Mouse (Mus musculus) ES-Bruce4 (cell line): ENCODE results near the gene Erp44. TPM values are rescaled to one million over a fixed set of nuclear protein-coding genes. Genes with fewer than 3 reads are reported as not detected.

ENCODE experiments used
- H3K27ac ChIP-seq: 2 replicates; pipeline ENCODE4 v1.5.1; 2012; ENCODE audit warnings: low read length, inconsistent platforms; ENCODE audit not compliant: insufficient read depth
- H3K27me3 ChIP-seq: 2 replicates; pipeline ENCODE4 v1.6.1; 2012; ENCODE audit warnings: mild to moderate bottlenecking, low read length, inconsistent platforms; ENCODE audit not compliant: control insufficient read depth, poor library complexity, insufficient read depth, severe bottlenecking
- H3K36me3 ChIP-seq: 2 replicates; pipeline ENCODE4 v1.6.1; 2012; ENCODE audit warnings: inconsistent platforms, mild to moderate bottlenecking, low read length, moderate library complexity; ENCODE audit not compliant: control insufficient read depth, poor library complexity, insufficient read depth, severe bottlenecking
- H3K4me1 ChIP-seq: one replicate; pipeline ENCODE4 v1.8.1; 2011; ENCODE audit warnings: low read length; ENCODE audit not compliant: control insufficient read depth, insufficient read depth
- H3K4me3 ChIP-seq: 2 replicates; pipeline ENCODE4 v1.5.1; 2011; ENCODE audit warnings: low read depth, mild to moderate bottlenecking, low read length
- H3K9ac ChIP-seq: 2 replicates; pipeline ENCODE4 v1.6.1; 2012; ENCODE audit warnings: low read depth, mild to moderate bottlenecking, inconsistent platforms; ENCODE audit not compliant: poor library complexity, severe bottlenecking
- H3K9me3 ChIP-seq: replicated peaks from 2 replicates; pipeline ENCODE4 v1.6.1; 2012; ENCODE audit warnings: mild to moderate bottlenecking, low read length, inconsistent platforms; ENCODE audit not compliant: control insufficient read depth, poor library complexity, insufficient read depth, severe bottlenecking
- CTCF ChIP-seq: IDR thresholded peaks from one replicate; pipeline ENCODE4 v1.8.1; 2011; ENCODE audit warnings: low read depth, low read length
- EP300 ChIP-seq: IDR thresholded peaks from 2 replicates; pipeline ENCODE4 v1.6.1; 2011; ENCODE audit warnings: low read depth, low read length; ENCODE audit not compliant: insufficient read depth
- POLR2A ChIP-seq: IDR thresholded peaks from one replicate; pipeline ENCODE4 v1.8.1; 2011; ENCODE audit warnings: low read length; ENCODE audit not compliant: insufficient read depth
- polyA plus RNA-seq: library from polyadenylated mRNA; stranded (reverse); fragments of >200 nt; gene quantifications from 2 replicates; pipeline ENCODE4 v1.2.4, GENCODE M21; 2011; ENCODE audit warnings: low read depth; ENCODE audit not compliant: missing spikeins, insufficient read depth, insufficient read length

The Erp44 gene
- 52.5 and 67.6 TPM in 2 replicates for polyA plus RNA-seq

- Histone ChIP-seq H3K9me3 (no peaks in the 10 kb centered on the region), H3K4me3 (peak within 1 kb of the TSS; percentile 88), H3K27me3 (no peaks in the 10 kb centered on the region), H3K27ac (no peak within 1 kb of the TSS), H3K9ac (peak within 1 kb of the TSS; percentile 68), H3K4me1 (no peaks in the 10 kb centered on the region), H3K36me3 (no peaks in the 10 kb centered on the region)
- TF ChIP-seq POLR2A: no peak
- no peak for TF ChIP-seq CTCF
- TF ChIP-seq EP300: no peak
These were observed at the start of gene Erp44, which contains the start of gene Invs for GRCm38 (mm10) chr4:48279498-48280134. Gene Erp44 (minus strand): TSS chr4:48279558. Gene Invs (plus strand): TSS chr4:48279760.

DNA sequence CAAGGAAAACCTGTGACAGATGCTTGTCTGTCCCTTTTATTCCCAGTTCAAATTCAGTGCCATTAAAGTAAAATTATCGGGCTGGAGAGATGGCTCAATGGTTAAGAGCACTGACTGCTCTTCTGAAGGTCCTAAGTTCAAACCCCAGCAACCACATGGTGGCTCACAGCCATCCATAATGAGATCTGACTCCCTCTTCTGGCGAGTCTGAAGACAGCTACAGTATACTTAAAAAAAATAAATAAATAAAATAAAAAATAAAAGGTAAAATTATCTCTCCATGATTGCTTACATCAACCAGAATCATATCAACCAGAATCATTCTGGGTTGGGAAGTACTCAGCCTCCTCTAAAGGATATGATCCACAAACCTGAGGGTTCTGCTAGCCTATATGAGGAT, 48.7 kb upstream of the Erp44 start:
- H3K9ac ChIP-seq: no peak overlapping the region
- no peaks in the 10 kb centered on the region for H3K4me1 ChIP-seq
- no peak for TF ChIP-seq EP300
- no peak for TF ChIP-seq POLR2A
- no peak for TF ChIP-seq CTCF
- no peaks in the 10 kb centered on the region for H3K9me3 ChIP-seq
- no peak overlapping the region for H3K27ac ChIP-seq
- no peak overlapping the region for H3K4me3 ChIP-seq
- no peaks in the 10 kb centered on the region for H3K36me3 ChIP-seq
- H3K27me3 ChIP-seq: no peaks in the 10 kb centered on the region

GRCm38 (mm10) chr4:48327192-48327591, 47.8 kb upstream of the Erp44 start:
- no peaks in the 10 kb centered on the region for H3K27me3 ChIP-seq
- H3K9ac ChIP-seq: no peak overlapping the region
- H3K36me3 ChIP-seq: no peaks in the 10 kb centered on the region
- H3K9me3 ChIP-seq: no peaks in the 10 kb centered on the region
- TF ChIP-seq EP300 (no peak), CTCF (no peak), POLR2A (no peak)
- no peak overlapping the region for H3K4me3 ChIP-seq
- H3K27ac ChIP-seq: no peak overlapping the region
- no peaks in the 10 kb centered on the region for H3K4me1 ChIP-seq

DNA sequence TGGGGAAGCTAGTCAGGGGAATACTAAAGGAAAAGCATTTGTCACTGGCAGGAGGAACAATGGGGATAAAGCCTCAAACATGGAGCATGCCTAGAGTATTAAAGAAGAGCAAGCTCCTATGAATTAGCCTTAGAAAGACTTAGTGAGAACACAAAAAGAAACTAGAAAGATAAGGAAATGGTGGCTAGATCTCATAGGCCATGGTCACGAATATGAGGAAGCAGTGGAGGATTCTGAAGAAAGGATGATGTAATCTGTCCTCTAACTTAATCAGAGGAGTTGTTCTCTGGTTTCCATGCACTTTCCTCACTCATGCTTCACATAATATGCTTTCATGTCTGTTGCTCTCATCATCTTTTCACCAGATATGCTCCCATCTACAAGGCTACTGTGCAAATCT, 42.7 kb upstream of the Erp44 start:
- H3K4me1 ChIP-seq: no peaks in the 10 kb centered on the region
- no peaks in the 10 kb centered on the region for H3K36me3 ChIP-seq
- no peak overlapping the region for H3K9ac ChIP-seq
- H3K27me3 ChIP-seq: no peaks in the 10 kb centered on the region
- TF ChIP-seq POLR2A (no peak), CTCF (no peak), EP300 (no peak)
- no peak overlapping the region for H3K4me3 ChIP-seq
- H3K9me3 ChIP-seq: no peaks in the 10 kb centered on the region
- H3K27ac ChIP-seq: no peak overlapping the region

DNA sequence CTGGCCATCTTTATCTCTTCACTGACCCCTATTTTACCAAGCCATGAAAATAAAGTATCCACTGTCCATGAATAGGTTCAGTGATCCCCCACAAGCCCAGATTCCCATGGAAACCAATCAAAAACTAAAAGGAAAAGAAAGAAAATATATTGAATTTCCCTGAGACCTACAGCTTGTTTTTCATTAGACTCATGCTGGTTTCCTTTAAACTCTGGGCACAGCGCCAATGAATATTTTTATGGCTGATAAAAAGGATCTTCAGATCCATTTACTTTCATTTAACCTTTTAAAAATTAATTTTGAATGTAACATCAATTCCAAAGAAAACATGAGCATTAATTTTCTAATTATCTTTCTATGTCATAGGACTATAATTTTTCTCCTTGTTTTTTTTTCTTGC, 41.9 kb upstream of the Erp44 start:
- Histone ChIP-seq H3K9ac (no peak overlapping the region), H3K27me3 (no peaks in the 10 kb centered on the region), H3K9me3 (no peaks in the 10 kb centered on the region), H3K4me1 (no peaks in the 10 kb centered on the region), H3K36me3 (no peaks in the 10 kb centered on the region), H3K27ac (no peak overlapping the region), H3K4me3 (no peak overlapping the region)
- TF ChIP-seq CTCF (no peak), EP300 (no peak), POLR2A (no peak)

DNA sequence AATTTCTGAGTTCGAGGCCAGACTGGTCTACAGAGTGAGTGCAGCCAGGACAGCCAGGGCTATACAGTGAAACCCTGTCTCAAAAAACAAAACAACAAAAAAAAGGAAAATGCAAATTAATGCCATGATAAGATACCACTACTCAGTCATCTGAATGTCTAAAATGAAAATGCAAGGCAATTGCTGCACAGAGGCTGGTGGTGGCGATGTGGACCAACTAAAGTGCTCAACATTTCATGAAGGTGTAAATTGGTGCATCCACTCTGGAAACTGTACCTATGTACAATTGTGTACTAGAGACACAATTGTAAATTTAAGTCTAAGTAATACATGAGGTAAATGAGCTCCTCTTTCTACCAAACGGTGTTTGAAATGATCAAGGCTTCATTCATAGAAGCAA, 36.7 kb upstream of the Erp44 start:
- Histone ChIP-seq H3K9me3 (no peaks in the 10 kb centered on the region), H3K27ac (no peak overlapping the region), H3K36me3 (no peaks in the 10 kb centered on the region), H3K9ac (no peak overlapping the region), H3K4me1 (no peaks in the 10 kb centered on the region), H3K27me3 (no peaks in the 10 kb centered on the region), H3K4me3 (no peak overlapping the region)
- TF ChIP-seq EP300: no peak
- no peak for TF ChIP-seq POLR2A
- TF ChIP-seq CTCF: no peak
